Mouse (Mus musculus): Measurements from ENCODE around the gene Dbp.

Gene Dbp

GRCm38 (mm10) chr7:45711316-45712021 lies 6.6 kb downstream of the Dbp start:
- DNase-seq (ENCODE audit: low spot score), result no peak

GRCm38 (mm10) chr7:45712022-45712757 lies 7.3 kb downstream of the Dbp start:
- no peak for DNase-seq (ENCODE audit: low spot score)

GRCm38 (mm10) chr7:45713396-45713795 lies 8.5 kb downstream of the Dbp start:
- no peak for DNase-seq (ENCODE audit: low spot score)

GRCm38 (mm10) chr7:45713881-45714520 lies 9.1 kb downstream of the Dbp start:
- DNase-seq (ENCODE audit: low spot score), result no peak

- DNase-seq (ENCODE audit: low spot score), result no peak
These were observed 9.8 kb downstream of the Dbp start for GRCm38 (mm10) chr7:45714630-45715089.

- DNase-seq (ENCODE audit: low spot score), result peak; percentile 97
These were observed 10.3 kb downstream of the Dbp start, which contains the start of gene Rpl18 for GRCm38 (mm10) chr7:45715090-45715708. Gene Rpl18, plus strand, starts transcription at chr7:45715457.

- no peak for DNase-seq (ENCODE audit: low spot score)
These were observed 11.0 kb downstream of the Dbp start for GRCm38 (mm10) chr7:45715741-45716459.

- DNase-seq (ENCODE audit: low spot score), result no peak
These were observed 11.6 kb downstream of the Dbp start for GRCm38 (mm10) chr7:45716460-45716857.

- DNase-seq (ENCODE audit: low spot score), result no peak
These were observed 12.3 kb downstream of the Dbp start for GRCm38 (mm10) chr7:45716952-45717917.

- DNase-seq (ENCODE audit: low spot score), result peak; percentile 99
These were observed 13.0 kb downstream of the Dbp start, which contains the start of gene Sphk2 for GRCm38 (mm10) chr7:45717918-45718297. Gene Sphk2, minus strand, starts transcription at chr7:45718002.

- DNase-seq (ENCODE audit: low spot score), result no peak
These were observed 13.4 kb downstream of the Dbp start for GRCm38 (mm10) chr7:45718331-45718730.

GRCm38 (mm10) chr7:45719180-45719579 lies 14.3 kb downstream of the Dbp start:
- no peak for DNase-seq (ENCODE audit: low spot score)

- DNase-seq (ENCODE audit: low spot score), result no peak
These were observed 15.0 kb downstream of the Dbp start for GRCm38 (mm10) chr7:45719738-45720412.

- no peak for DNase-seq (ENCODE audit: low spot score)
These were observed 15.7 kb downstream of the Dbp start, which contains the start of gene Fam83e for GRCm38 (mm10) chr7:45720413-45721233. Gene Fam83e, plus strand, starts transcription at chr7:45721212.

- no peak for DNase-seq (ENCODE audit: low spot score)
These were observed 16.3 kb downstream of the Dbp start for GRCm38 (mm10) chr7:45721234-45721571.

GRCm38 (mm10) chr7:45721642-45722347 lies 16.9 kb downstream of the Dbp start:
- no peak for DNase-seq (ENCODE audit: low spot score)

- DNase-seq (ENCODE audit: low spot score), result no peak
These were observed 17.4 kb downstream of the Dbp start for GRCm38 (mm10) chr7:45722348-45722713.

- DNase-seq (ENCODE audit: low spot score), result no peak
These were observed 18.4 kb downstream of the Dbp start for GRCm38 (mm10) chr7:45723301-45723700.
